Mouse (Mus musculus): ENCODE data around the gene Nlrp1a. TPM values are rescaled to one million over a fixed set of nuclear protein-coding genes. Genes with fewer than 3 reads are reported as not detected.

The Nlrp1a gene
- polyA plus RNA-seq (2015; fragmentation: Nextera tagmentation; extraction: Ambion mirVana) = 0.17 and 0.18 TPM in 2 replicates

DNA sequence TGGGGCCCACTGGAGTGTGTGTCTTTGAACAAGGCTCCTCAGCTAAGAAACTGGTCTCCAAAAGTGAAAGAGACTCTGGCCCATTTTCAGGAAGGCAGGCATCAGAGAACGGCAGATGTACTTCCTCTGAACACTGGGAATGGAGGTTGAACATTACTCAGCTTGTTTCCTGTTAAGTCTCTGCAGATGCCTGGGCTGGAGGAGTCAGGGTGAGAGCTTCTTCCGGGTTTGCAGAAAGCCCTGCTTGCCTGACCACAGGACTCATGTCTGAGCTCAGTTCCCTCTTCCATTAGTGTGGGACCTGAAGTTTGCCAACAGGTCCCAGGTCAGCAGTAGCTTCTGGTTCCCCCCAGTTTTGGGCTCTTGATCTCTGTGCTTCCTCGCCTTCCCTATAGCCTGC lies at the start of gene Nlrp1a:
Gene Nlrp1a (minus strand): TSS at position 44 of the 400 bp plus-strand sequence.
- 52% methylated on average over 3 of the region's 3 CpGs for WGBS
- H3K36me3 ChIP-seq = no peaks in the 10 kb centered on the region
- no peak within 1 kb of the TSS for H3K4me3 ChIP-seq (replicated peaks)
- H3K9me3 ChIP-seq = no peaks in the 10 kb centered on the region
- no peak within 1 kb of the TSS for H3K4me2 ChIP-seq
- no peak within 1 kb of the TSS for H3K27ac ChIP-seq
- H3K4me1 ChIP-seq = no peaks in the 10 kb centered on the region
- no peak for ATAC-seq (ENCODE audit: insufficient read depth, low FRiP score, low read depth)
- H3K9ac ChIP-seq = no peak within 1 kb of the TSS
- H3K27me3 ChIP-seq (replicated peaks) = no peaks in the 10 kb centered on the region

DNA sequence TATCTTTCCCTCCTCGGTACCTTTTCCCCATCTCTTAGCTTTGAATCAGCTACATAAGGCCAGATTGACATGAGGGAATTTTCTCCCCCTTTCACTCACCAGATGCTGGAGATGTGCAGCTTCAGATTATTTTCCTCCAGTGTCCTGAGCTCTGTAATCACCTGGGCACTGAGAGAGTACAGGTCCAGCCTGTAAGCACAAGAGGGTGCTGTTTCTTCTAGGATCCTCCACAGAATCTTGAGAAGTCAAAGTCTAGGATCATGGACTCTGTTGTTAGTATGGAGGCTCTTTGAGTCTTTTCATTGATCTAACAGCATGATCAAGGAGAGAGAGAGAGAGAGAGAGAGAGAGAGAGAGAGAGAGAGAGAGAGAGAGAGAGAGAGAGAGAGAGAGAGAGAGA lies 25.1 kb upstream of the Nlrp1a start:
- Histone ChIP-seq H3K36me3 (no peaks in the 10 kb centered on the region), H3K4me1 (no peaks in the 10 kb centered on the region), H3K27me3 (replicated peaks) (no peaks in the 10 kb centered on the region), H3K4me2 (no peak overlapping the region), H3K4me3 (replicated peaks) (no peak overlapping the region), H3K9me3 (no peaks in the 10 kb centered on the region), H3K27ac (no peak overlapping the region), H3K9ac (no peak overlapping the region)
- no peak for ATAC-seq (ENCODE audit: insufficient read depth, low FRiP score, low read depth)
- 80% methylated on average over 1 of the region's 1 CpGs for WGBS

DNA sequence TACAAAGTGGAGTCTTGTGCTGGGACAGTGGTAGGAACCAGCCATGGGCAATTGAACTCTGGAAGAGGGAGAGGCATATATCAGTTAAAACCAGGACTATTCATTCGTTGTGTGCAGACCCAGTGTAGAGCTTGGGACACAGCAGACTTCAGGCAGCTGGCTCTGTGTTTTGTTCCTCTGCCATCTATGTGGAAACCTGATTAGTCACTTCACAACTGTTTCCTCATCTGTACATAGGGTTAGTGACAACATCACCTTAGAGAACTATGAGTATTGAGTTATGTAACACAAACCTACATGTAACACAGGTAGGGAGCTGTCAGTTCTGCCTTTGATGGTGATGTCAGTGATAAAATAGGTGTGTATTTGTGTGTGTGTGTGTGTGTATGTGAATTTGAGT lies 19.6 kb upstream of the Nlrp1a start:
- no peak for ATAC-seq (ENCODE audit: insufficient read depth, low FRiP score, low read depth)

DNA sequence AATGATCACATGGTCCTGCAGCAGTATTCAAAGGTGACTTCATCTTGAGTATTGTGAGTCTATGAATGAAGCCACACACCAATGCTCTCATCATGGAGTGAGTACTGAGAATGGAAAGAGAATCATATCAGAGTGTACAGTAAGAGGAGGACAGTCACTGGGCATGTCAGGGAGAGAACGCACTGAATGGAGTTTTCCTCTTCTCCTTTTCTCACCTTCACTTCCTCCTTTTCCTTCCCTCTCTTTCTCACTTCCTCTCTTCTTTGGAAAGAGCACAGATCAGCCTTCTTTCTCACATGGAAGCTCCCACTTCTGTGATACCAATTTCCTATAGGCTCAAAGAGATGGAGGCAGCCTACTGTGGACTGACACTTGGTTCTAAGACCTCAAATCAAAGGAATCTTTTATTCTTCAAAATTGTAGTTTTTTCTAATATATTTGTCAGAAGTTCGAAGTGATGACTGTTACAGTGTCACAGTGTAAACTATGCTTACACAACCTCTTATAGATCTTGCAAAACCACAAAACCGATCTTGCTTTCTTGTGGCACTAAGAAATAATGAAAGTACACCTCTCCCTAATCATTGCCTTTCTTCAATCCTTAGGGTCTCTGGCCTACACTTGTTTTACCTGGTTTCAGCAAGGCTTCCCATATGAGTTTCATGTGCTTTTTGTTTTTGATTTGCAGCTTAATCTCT lies 15.1 kb upstream of the Nlrp1a start:
- no peaks in the 10 kb centered on the region for H3K27me3 ChIP-seq (replicated peaks)
- no peak overlapping the region for H3K9ac ChIP-seq
- H3K36me3 ChIP-seq = no peaks in the 10 kb centered on the region
- no peak overlapping the region for H3K4me3 ChIP-seq (replicated peaks)
- no peak for ATAC-seq (ENCODE audit: insufficient read depth, low FRiP score, low read depth)
- H3K4me2 ChIP-seq = no peak overlapping the region
- WGBS = 73% methylated on average over 3 of the region's 3 CpGs
- no peak overlapping the region for H3K27ac ChIP-seq
- H3K4me1 ChIP-seq = no peaks in the 10 kb centered on the region
- H3K9me3 ChIP-seq = no peaks in the 10 kb centered on the region

More for the DNA sequence above, 19.6 kb upstream of the Nlrp1a start:
- no peak overlapping the region for H3K9ac ChIP-seq
- no peaks in the 10 kb centered on the region for H3K36me3 ChIP-seq
- 47% methylated on average over 1 of the region's 1 CpGs for WGBS
- H3K27ac ChIP-seq = no peak overlapping the region
- H3K9me3 ChIP-seq = no peaks in the 10 kb centered on the region
- no peak overlapping the region for H3K4me2 ChIP-seq
- no peaks in the 10 kb centered on the region for H3K4me1 ChIP-seq
- no peak overlapping the region for H3K4me3 ChIP-seq (replicated peaks)
- no peaks in the 10 kb centered on the region for H3K27me3 ChIP-seq (replicated peaks)

DNA sequence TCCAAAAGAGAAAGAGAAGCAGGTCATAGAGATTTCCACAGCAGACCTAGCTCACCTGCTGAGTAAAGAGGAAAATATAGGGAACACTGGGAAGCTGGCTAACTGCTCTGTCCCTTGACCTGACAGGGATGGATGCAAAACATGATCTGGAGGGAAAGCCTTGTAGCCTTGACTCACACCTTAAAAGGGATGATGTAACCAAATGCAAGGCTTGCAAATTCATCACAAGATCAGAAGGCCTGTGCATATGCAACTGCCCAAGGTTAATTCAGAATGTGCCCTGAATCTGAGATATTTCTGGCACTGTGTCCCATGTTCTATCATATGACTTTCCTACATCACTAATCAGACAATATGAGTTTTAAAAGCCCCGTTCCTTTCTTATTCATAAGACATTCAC lies 10.8 kb upstream of the Nlrp1a start:
- Histone ChIP-seq H3K9me3 (no peaks in the 10 kb centered on the region), H3K27ac (no peak overlapping the region), H3K36me3 (no peaks in the 10 kb centered on the region), H3K4me2 (no peak overlapping the region), H3K4me1 (no peaks in the 10 kb centered on the region), H3K4me3 (replicated peaks) (no peak overlapping the region), H3K9ac (no peak overlapping the region), H3K27me3 (replicated peaks) (no peaks in the 10 kb centered on the region)
- 69% methylated on average over 1 of the region's 1 CpGs for WGBS
- no peak for ATAC-seq (ENCODE audit: insufficient read depth, low FRiP score, low read depth)

DNA sequence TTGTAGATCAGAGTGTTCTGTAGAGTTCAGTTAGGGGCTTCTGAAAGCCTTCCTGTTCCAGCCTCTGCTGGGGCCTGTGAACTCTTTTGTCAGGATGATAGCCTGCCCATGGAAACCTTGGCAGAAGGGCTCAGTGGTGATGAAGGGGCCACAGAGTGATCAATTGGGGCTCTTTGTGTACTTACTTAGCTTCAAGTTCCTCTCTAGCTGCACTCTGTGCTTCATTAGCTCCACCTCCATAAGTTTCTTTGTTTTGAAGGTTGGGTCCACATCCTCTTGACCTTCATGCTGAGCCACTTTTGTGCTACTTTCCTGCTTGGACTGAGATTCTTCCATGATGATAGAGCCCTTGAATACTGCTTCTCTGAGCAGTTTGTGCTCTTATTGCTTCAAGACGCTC lies 2.5 kb downstream of the Nlrp1a start:
- Histone ChIP-seq H3K9ac (no peak overlapping the region), H3K36me3 (no peaks in the 10 kb centered on the region), H3K27ac (no peak overlapping the region), H3K9me3 (no peaks in the 10 kb centered on the region), H3K4me2 (no peak overlapping the region), H3K4me3 (replicated peaks) (no peak overlapping the region), H3K4me1 (no peaks in the 10 kb centered on the region), H3K27me3 (replicated peaks) (no peaks in the 10 kb centered on the region)
- no peak for ATAC-seq (ENCODE audit: insufficient read depth, low FRiP score, low read depth)
- WGBS = 74% methylated on average over 1 of the region's 1 CpGs

DNA sequence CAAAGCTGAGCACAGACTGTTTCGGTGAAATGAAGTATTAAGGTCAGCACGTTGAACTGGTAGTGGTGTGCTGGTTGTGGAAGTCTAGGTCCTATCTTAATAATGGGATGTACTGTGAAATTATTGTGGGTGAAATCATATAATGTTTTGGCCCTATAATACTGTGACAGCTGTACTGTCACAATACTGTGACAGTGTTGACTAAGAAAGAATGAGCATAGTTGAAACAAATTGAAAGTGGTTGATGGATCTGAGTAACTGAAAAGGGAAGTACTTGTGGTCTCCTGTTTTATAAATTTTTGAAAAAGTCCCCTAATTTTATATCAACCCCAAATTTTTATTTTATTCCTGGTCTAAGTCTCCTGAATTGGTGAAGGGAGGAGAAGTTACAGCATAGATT lies 37.4 kb downstream of the Nlrp1a start:
- no peaks in the 10 kb centered on the region for H3K9me3 ChIP-seq
- no peak overlapping the region for H3K4me2 ChIP-seq
- H3K27ac ChIP-seq = no peak overlapping the region
- WGBS = 78% methylated on average over 2 of the region's 2 CpGs
- no peak overlapping the region for H3K4me3 ChIP-seq (replicated peaks)
- H3K27me3 ChIP-seq (replicated peaks) = no peaks in the 10 kb centered on the region
- no peaks in the 10 kb centered on the region for H3K36me3 ChIP-seq
- no peak for ATAC-seq (ENCODE audit: insufficient read depth, low FRiP score, low read depth)
- no peak overlapping the region for H3K9ac ChIP-seq
- H3K4me1 ChIP-seq = no peaks in the 10 kb centered on the region

DNA sequence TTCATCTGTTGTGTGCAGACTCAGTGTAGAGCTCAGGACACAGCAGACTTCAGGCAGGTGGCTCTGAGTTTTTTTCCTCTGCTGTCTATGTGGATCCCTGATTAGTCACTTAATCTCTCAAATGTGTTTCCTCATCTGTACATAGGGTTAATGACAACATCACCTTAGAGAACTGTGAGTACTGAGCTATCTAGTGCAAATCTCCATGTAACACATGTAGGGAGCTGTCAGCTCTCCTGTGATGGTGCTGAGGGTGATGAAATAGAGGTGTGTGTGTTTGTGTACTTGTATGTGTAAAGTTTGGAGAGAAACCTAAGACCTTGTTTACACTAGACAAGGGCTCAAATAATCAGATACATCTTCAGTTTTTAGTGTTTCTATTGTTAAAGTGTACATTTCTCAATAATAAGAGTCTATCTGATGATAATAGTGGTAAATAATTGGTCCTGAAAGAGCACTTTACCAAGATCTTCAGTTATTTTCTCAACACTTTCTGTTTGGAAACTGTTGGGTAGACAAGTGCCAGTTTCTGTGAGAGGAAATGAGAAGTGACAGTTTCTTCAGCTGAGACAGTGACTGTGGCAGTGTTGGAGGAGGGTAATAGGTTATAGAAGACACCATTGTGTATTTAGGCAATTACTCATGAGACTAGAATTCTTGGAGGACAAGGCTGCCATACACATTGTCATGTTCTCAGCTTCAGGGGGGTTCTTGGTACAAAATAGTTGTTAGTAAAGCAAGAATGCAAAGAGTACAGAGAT lies 38.1 kb downstream of the Nlrp1a start:
- no peaks in the 10 kb centered on the region for H3K9me3 ChIP-seq
- no peaks in the 10 kb centered on the region for H3K27me3 ChIP-seq (replicated peaks)

DNA sequence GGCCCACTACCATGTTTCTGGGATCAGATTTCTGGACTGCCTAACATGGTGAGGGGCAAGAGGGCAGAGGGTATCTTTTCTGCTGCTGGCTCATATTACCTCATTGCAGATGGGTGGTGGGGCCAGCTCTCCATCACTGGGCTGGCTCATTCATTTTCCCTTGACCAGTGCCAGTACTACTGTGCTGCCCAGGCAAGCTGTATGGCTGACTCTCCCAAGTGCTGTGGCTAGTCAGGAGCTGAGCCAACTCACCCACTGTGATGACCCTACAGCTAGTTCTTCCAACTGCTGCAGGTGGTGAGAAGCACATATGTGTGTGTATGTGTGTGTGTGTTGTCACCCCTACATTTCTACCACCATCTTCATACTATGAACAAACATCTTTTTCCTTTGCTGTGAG lies 40.6 kb downstream of the Nlrp1a start:
- Histone ChIP-seq H3K4me3 (replicated peaks) (no peak overlapping the region), H3K36me3 (no peaks in the 10 kb centered on the region), H3K9me3 (no peaks in the 10 kb centered on the region), H3K9ac (no peak overlapping the region), H3K27me3 (replicated peaks) (no peaks in the 10 kb centered on the region), H3K4me1 (no peaks in the 10 kb centered on the region), H3K4me2 (no peak overlapping the region), H3K27ac (no peak overlapping the region)
- ATAC-seq (ENCODE audit: insufficient read depth, low FRiP score, low read depth) = no peak

More for the DNA sequence above, 38.1 kb downstream of the Nlrp1a start:
- no peak overlapping the region for H3K4me3 ChIP-seq (replicated peaks)
- no peak overlapping the region for H3K27ac ChIP-seq
- H3K36me3 ChIP-seq = no peaks in the 10 kb centered on the region
- ATAC-seq (ENCODE audit: insufficient read depth, low FRiP score, low read depth) = no peak
- H3K9ac ChIP-seq = no peak overlapping the region
- H3K4me1 ChIP-seq = no peaks in the 10 kb centered on the region
- no peak overlapping the region for H3K4me2 ChIP-seq

DNA sequence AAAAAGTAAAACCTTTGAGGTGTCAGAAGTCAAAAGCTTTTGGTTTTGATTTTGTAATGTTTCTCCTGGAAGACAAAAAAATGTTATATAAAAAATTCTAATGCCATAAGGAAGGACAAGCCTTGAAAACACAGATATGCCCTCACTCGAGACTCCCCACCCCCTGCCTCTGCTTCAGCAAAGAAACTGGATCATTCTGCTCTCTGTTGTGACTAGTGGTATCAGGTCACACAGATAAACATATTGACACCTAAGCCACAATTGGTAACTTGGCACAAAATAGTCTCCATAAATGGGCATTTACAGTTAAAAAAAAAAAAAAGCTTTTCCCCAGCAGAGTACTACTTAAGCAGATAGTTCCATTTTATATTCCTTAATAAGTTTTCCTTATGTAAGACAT lies 68.2 kb downstream of the Nlrp1a start:
- no peak overlapping the region for H3K4me2 ChIP-seq
- H3K27ac ChIP-seq = no peak overlapping the region
- H3K4me1 ChIP-seq = no peaks in the 10 kb centered on the region
- no peak overlapping the region for H3K9ac ChIP-seq
- ATAC-seq (ENCODE audit: insufficient read depth, low FRiP score, low read depth) = no peak
- H3K27me3 ChIP-seq (replicated peaks) = no peaks in the 10 kb centered on the region
- H3K36me3 ChIP-seq = no peaks in the 10 kb centered on the region
- no peak overlapping the region for H3K4me3 ChIP-seq (replicated peaks)
- 73% methylated on average over 1 of the region's 1 CpGs for WGBS
- no peaks in the 10 kb centered on the region for H3K9me3 ChIP-seq

DNA sequence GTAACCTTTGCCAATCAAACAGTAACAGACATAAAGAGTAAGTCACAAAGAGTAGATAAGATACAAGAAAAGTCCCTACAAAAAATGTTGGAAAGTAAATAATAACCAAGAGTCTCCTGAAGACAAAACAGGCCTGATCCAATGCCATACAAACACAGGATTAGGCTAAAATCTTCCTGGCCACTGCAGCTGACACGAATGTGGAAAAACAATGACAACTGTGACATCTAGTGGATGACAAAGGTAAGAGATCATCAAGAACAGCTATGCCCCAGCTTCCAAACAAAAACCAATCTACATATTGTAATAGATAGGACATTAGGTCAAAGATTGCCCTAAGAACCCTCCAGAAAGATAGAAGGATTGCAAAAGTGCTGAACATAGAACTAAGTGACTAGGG lies 92.0 kb downstream of the Nlrp1a start:
- H3K4me2 ChIP-seq = no peak overlapping the region
- H3K27ac ChIP-seq = no peak overlapping the region
- WGBS = 0% methylated on average over 1 of the region's 1 CpGs
- H3K27me3 ChIP-seq (replicated peaks) = no peaks in the 10 kb centered on the region
- no peak overlapping the region for H3K4me3 ChIP-seq (replicated peaks)
- ATAC-seq (ENCODE audit: insufficient read depth, low FRiP score, low read depth) = no peak
- no peaks in the 10 kb centered on the region for H3K4me1 ChIP-seq
- no peak overlapping the region for H3K9ac ChIP-seq
- H3K36me3 ChIP-seq = no peaks in the 10 kb centered on the region
- H3K9me3 ChIP-seq = no peaks in the 10 kb centered on the region
